Mouse (Mus musculus) limb, embryonic 13.5 days (tissue): ENCODE data around the gene Plcxd3. TPM values are rescaled to one million over a fixed set of nuclear protein-coding genes. Genes with fewer than 3 reads are reported as not detected.
"Not testable (repeated sequence)": the region's sequence is repeated elsewhere in the genome, so short reads cannot be mapped to it uniquely, and the experiment has no call there.

Experiments
- ATAC-seq: fragments of 200-750 bp; cut with Nextera tagmentation; 2 replicates; pipeline ENCODE4 v1.8.0; 2017; ENCODE audit warnings: low read depth, moderate number of reproducible peaks, moderate TSS enrichment; ENCODE audit not compliant: low FRiP score
- H3K27ac ChIP-seq: fragments of 300-500 bp; sonication (generic); 2 replicates; pipeline ENCODE4 v1.5.1; 2015; ENCODE audit warnings: inconsistent platforms, mild to moderate bottlenecking, moderate library complexity
- H3K27me3 ChIP-seq: fragments of 300-500 bp; sonication (generic); 2 replicates; pipeline ENCODE4 v1.6.1; 2015; ENCODE audit warnings: mild to moderate bottlenecking, inconsistent platforms
- H3K36me3 ChIP-seq: fragments of 300-500 bp; sonication (generic); 2 replicates; pipeline ENCODE4 v1.6.1; 2015; ENCODE audit warnings: inconsistent platforms, mild to moderate bottlenecking, moderate library complexity
- H3K4me1 ChIP-seq: fragments of 300-500 bp; sonication (generic); 2 replicates; pipeline ENCODE4 v1.6.1; 2015; ENCODE audit warnings: inconsistent platforms
- H3K4me2 ChIP-seq: fragments of 300-500 bp; sonication (generic); replicated peaks from 2 replicates; pipeline ENCODE4 v1.6.1; 2015; ENCODE audit warnings: inconsistent platforms, mild to moderate bottlenecking, moderate library complexity
- H3K4me3 ChIP-seq: fragments of 300-500 bp; sonication (generic); 2 replicates; pipeline ENCODE4 v1.5.1; 2015; ENCODE audit warnings: moderate library complexity, mild to moderate bottlenecking, inconsistent platforms
- H3K9ac ChIP-seq: fragments of 300-500 bp; sonication (generic); 2 replicates; pipeline ENCODE4 v1.6.1; 2015; ENCODE audit warnings: mild to moderate bottlenecking, inconsistent platforms
- H3K9me3 ChIP-seq: fragments of 300-500 bp; sonication (generic); 2 replicates; pipeline ENCODE4 v1.6.1; 2016; ENCODE audit warnings: inconsistent platforms
- WGBS: fragments of 180-500 bp; shearing (Covaris S2); methylation state at CpG from one replicate; pipeline ENCODE4 v1.1.7; 2015; 5-methylcytosine and 5-hydroxymethylcytosine counted together
- polyA plus RNA-seq: library from polyadenylated mRNA; unstranded; fragments of >200 nt; fragmentation: Nextera tagmentation; extraction: Ambion mirVana; gene quantifications from 2 replicates; pipeline ENCODE4 v1.2.1, GENCODE M21; 2015

Plcxd3 gene
- polyA plus RNA-seq, 1 experiment from 2014 or later, result 3.3 TPM

DNA sequence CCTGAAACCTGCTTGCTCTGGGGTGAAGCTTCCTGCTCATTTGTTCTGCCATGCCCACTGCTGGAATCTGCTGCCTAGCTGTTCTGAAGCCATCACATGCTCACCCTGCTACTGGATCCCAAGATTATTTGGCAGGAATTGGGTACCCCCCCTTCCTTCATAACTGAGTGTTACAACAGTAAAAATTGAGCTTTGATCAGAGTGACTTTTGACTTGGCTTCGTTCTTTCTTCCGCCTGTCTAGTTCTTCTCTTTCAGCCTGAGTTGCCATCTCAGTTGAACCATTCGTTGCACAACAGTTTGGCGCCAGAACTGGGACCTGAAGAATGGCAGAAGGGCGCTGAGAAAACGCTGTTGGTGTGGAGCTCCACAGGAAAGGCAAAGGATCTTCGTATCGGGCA lies 220.2 kb downstream of the Plcxd3 start:
- H3K4me2 ChIP-seq, H3K9me3 ChIP-seq, H3K27me3 ChIP-seq, H3K4me3 ChIP-seq, H3K9ac ChIP-seq, H3K36me3 ChIP-seq, H3K27ac ChIP-seq, ATAC-seq, H3K4me1 ChIP-seq: not testable (repeated sequence)
- WGBS, result 91% methylated on average over 8 of the region's 8 CpGs

GRCm38 (mm10) chr15:4598661-4599060 lies 223.4 kb downstream of the Plcxd3 start:
- ATAC-seq, H3K4me3 ChIP-seq, H3K9ac ChIP-seq, H3K4me2 ChIP-seq, H3K27me3 ChIP-seq, H3K9me3 ChIP-seq, H3K27ac ChIP-seq, H3K36me3 ChIP-seq, H3K4me1 ChIP-seq: not testable (repeated sequence)
- 91% methylated on average over 8 of the region's 8 CpGs for WGBS

DNA sequence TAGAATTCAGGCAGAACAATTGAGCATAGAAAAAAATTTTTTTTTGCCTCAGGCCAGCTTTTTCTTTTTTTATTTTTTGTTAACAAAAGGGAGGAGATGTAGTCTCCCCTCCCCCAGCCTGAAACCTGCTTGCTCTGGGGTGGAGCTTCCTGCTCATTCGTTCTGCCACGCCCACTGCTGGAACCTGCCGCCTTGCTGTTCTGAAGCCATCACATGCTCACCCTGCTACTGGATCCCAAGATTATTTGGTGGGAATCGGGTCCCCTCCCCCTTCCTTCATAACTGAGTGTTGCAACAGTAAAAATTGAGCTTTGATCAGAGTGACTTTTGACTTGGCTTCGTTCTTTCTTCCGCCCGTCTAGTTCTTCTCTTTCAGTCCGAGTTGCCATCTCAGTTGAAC lies 224.0 kb downstream of the Plcxd3 start:
- not testable (repeated sequence) for ATAC-seq, H3K27me3 ChIP-seq, H3K4me1 ChIP-seq, H3K9ac ChIP-seq, H3K27ac ChIP-seq, H3K4me2 ChIP-seq, H3K9me3 ChIP-seq, H3K4me3 ChIP-seq, H3K36me3 ChIP-seq
- WGBS, result 87% methylated on average over 8 of the region's 8 CpGs

- H3K27ac ChIP-seq, result no peak overlapping the region
- no peaks in the 10 kb centered on the region for H3K9me3 ChIP-seq
- H3K4me3 ChIP-seq, result no peak overlapping the region
- H3K4me2 ChIP-seq, result no peak overlapping the region
- no peak for ATAC-seq
- 80% methylated on average over 6 of the region's 6 CpGs for WGBS
- no peak overlapping the region for H3K9ac ChIP-seq
- no peaks in the 10 kb centered on the region for H3K4me1 ChIP-seq
- no peaks in the 10 kb centered on the region for H3K27me3 ChIP-seq
- no peaks in the 10 kb centered on the region for H3K36me3 ChIP-seq
Observed at GRCm38 (mm10) chr15:4605630-4606029, 230.3 kb downstream of the Plcxd3 start.
